ENCODE assay signal across 8 mouse cellular contexts in genomic region chr15:99817343-99818235, GRCm38 (mm10). TPM values are rescaled to one million over a fixed set of nuclear protein-coding genes. Genes with fewer than 3 reads are reported as not detected.
DNase-seq lines count a peak whose midpoint lies in the region; ATAC-seq and TF ChIP-seq lines count a peak whose summit lies in the region.

No protein-coding gene starts in this region.

- peak; percentile 37; the same call in 1 of the 2 replicates for TF ChIP-seq POLR2A in embryonic fibroblast, embryonic 13.5 days (IDR thresholded peaks at IDR 0.05; ENCODE audit: low read depth, low read length)
- TF ChIP-seq POLR2A in small intestine, adult 2 months (IDR thresholded peaks at IDR 0.05; ENCODE audit: low read depth, low read length), result no peak

- H3K4me2 ChIP-seq in lung, postnatal 0 days (replicated peaks; ENCODE audit: low read depth, low read length), result peak overlapping the region; percentile 57
- peak overlapping the region; percentile 87 for H3K4me2 ChIP-seq in limb, embryonic 11.5 days (ENCODE audit: low read depth, severe bottlenecking)

- H3K4me1 ChIP-seq in lung, postnatal 0 days (ENCODE audit: insufficient read depth, low read depth, low read length), result no peaks in the 10 kb centered on the region
- H3K4me1 ChIP-seq in embryonic fibroblast, embryonic 13.5 days (ENCODE audit: control insufficient read depth, insufficient read depth, low read length), result peaks cover 7% of the 10 kb centered on the region; the same call in 1 of the 2 replicates
- 0 out of 2 replicates have a peak, but pooled peaks cover 2% of the 10 kb centered on the region for H3K4me1 ChIP-seq in limb, embryonic 11.5 days (ENCODE audit: control insufficient read depth, insufficient read depth, low read length)
- no peaks in the 10 kb centered on the region for H3K4me1 ChIP-seq in small intestine, adult 2 months (ENCODE audit: control insufficient read depth, insufficient read depth, insufficient read length, low read length)

- H3K27me3 ChIP-seq in lung, postnatal 0 days (replicated peaks; ENCODE audit: insufficient read depth, low read length), result no peaks in the 10 kb centered on the region
- H3K27me3 ChIP-seq in limb, embryonic 11.5 days (ENCODE audit: control insufficient read depth, insufficient read depth, low read length), result no peaks in the 10 kb centered on the region
- no peaks in the 10 kb centered on the region for H3K27me3 ChIP-seq in small intestine, adult 2 months (ENCODE audit: control insufficient read depth, insufficient read depth, low read length)

- H3K9ac ChIP-seq in lung, postnatal 0 days (replicated peaks; ENCODE audit: low read depth), result peak overlapping the region; percentile 56; the same call in 1 of the 2 replicates
- H3K9ac ChIP-seq in limb, embryonic 11.5 days (ENCODE audit: low read length), result peak overlapping the region; percentile 61

- TF ChIP-seq EP300 in lung, postnatal 0 days (IDR thresholded peaks at IDR 0.05), result no peak

- H3K36me3 ChIP-seq in lung, postnatal 0 days (ENCODE audit: insufficient read depth, low read length), result no peaks in the 10 kb centered on the region
- peaks cover 3% of the 10 kb centered on the region; the same call in 1 of the 2 replicates for H3K36me3 ChIP-seq in limb, embryonic 11.5 days (ENCODE audit: control insufficient read depth, insufficient read depth, low read length)
- peaks cover 46% of the 10 kb centered on the region for H3K36me3 ChIP-seq in small intestine, adult 2 months (ENCODE audit: control insufficient read depth, insufficient read depth, low read length)

- peak overlapping the region; percentile 86 for H3K27ac ChIP-seq in lung, postnatal 0 days (ENCODE audit: low read length)
- peak overlapping the region; percentile 99 for H3K27ac ChIP-seq in embryonic fibroblast, embryonic 13.5 days (ENCODE audit: insufficient read depth, low read length)
- H3K27ac ChIP-seq in limb, embryonic 11.5 days (replicated peaks; ENCODE audit: low read depth, low read length), result peak overlapping the region; percentile 98
- peak overlapping the region; percentile 75 for H3K27ac ChIP-seq in small intestine, adult 2 months (ENCODE audit: insufficient read depth, low read depth, low read length)

- no peak for TF ChIP-seq CTCF in lung, postnatal 0 days (IDR thresholded peaks at IDR 0.05)
- TF ChIP-seq CTCF in embryonic fibroblast, embryonic 13.5 days (IDR thresholded peaks at IDR 0.05; ENCODE audit: borderline replicate concordance, insufficient read depth, low read length), result no peak
- TF ChIP-seq CTCF in small intestine, adult 2 months (IDR thresholded peaks at IDR 0.05; ENCODE audit: extremely low read depth, insufficient read length, insufficient replicate concordance, low read depth, low read length), result no peak

- H3K4me3 ChIP-seq in lung, postnatal 0 days (ENCODE audit: low read depth, low read length), result peak overlapping the region; percentile 47
- peak overlapping the region; percentile 96 for H3K4me3 ChIP-seq in embryonic fibroblast, embryonic 13.5 days (ENCODE audit: insufficient read depth, low read length)
- H3K4me3 ChIP-seq in limb, embryonic 11.5 days (ENCODE audit: low read depth, low read length), result peak overlapping the region; percentile 67
- H3K4me3 ChIP-seq in small intestine, adult 2 months (ENCODE audit: low read depth, low read length), result peak overlapping the region; percentile 49

- no peaks in the 10 kb centered on the region for H3K9me3 ChIP-seq in lung, postnatal 0 days (ENCODE audit: low read length)
- H3K9me3 ChIP-seq in limb, embryonic 11.5 days (ENCODE audit: control insufficient read depth, low read length), result peaks cover 2% of the 10 kb centered on the region; the same call in 1 of the 2 replicates

- peak; percentile 47 for DNase-seq in lung, postnatal 0 days (ENCODE audit: low spot score)
- DNase-seq in lung, adult 18-20 months, result no peak
- DNase-seq in limb, embryonic 11.5 days (ENCODE audit: low spot score), result peak; percentile 73
- DNase-seq in right cerebral cortex, postnatal 10 days (ENCODE audit: low spot score in 2 of 2), result no peak
- DNase-seq in layer of hippocampus, adult 11-12 months (ENCODE audit: low spot score), result no peak

- no peak for ATAC-seq in lung, postnatal 0 days
- no peak for ATAC-seq in limb, embryonic 11.5 days (ENCODE audit: insufficient number of reproducible peaks, low FRiP score, low TSS enrichment, low read depth)
- no peak for ATAC-seq in activated CD4-positive, CD25-positive, alpha-beta regulatory T cell, adult 4 months

- WGBS in lung, postnatal 0 days, result 38% methylated on average over 8 of the region's 8 CpGs
- 11% methylated on average over 8 of the region's 8 CpGs for WGBS in limb, embryonic 11.5 days
- WGBS in small intestine, adult 2 months, result 55% methylated on average over 8 of the region's 8 CpGs

RNA-seq across cellular contexts. Expression of gene Cers5, which starts 44.9 kb away (rescaled TPM):
- 67.1 and 71.5 TPM in 2 replicates for polyA plus RNA-seq in lung, postnatal 0 days (2015; fragmentation: Nextera tagmentation; extraction: Ambion mirVana)
- 75.9 and 82.1 TPM in 2 replicates for polyA plus RNA-seq in embryonic fibroblast, embryonic 13.5 days (2011; ENCODE audit: insufficient read length, low read depth, missing spikeins)
- 70.9 and 75.3 TPM in 2 replicates for polyA plus RNA-seq in limb, embryonic 11.5 days (2014; fragmentation: Nextera tagmentation; extraction: Ambion mirVana)
- polyA plus RNA-seq in small intestine, adult 2 months (2012; rRNA removed), result 6.9 and 8.2 TPM in 2 replicates
- polyA plus RNA-seq in activated CD4-positive, CD25-positive, alpha-beta regulatory T cell, adult 4 months (2017; shearing (Covaris generic)), result 10 to 100 TPM; 63.5 to 71.6 TPM

RNA-seq across cellular contexts. Expression of gene Lima1, which starts 57.7 kb away (rescaled TPM):
- polyA plus RNA-seq in lung, postnatal 0 days (2015; fragmentation: Nextera tagmentation; extraction: Ambion mirVana), result 28.6 and 38.5 TPM in 2 replicates
- 172 and 199 TPM in 2 replicates for polyA plus RNA-seq in embryonic fibroblast, embryonic 13.5 days (2011; ENCODE audit: insufficient read length, low read depth, missing spikeins)
- polyA plus RNA-seq in limb, embryonic 11.5 days (2014; fragmentation: Nextera tagmentation; extraction: Ambion mirVana), result 72.9 and 77.3 TPM in 2 replicates
- polyA plus RNA-seq in small intestine, adult 2 months (2012; rRNA removed), result 26.1 and 47.7 TPM in 2 replicates
- polyA plus RNA-seq in activated CD4-positive, CD25-positive, alpha-beta regulatory T cell, adult 4 months (2017; shearing (Covaris generic)), result under 1 TPM; 0.89 to 0.93 TPM

Comparison
In these comparisons a context has a peak if more than half of its experiments do, and no peak if none do; other contexts are left out.
1. DNase-seq: peak in lung, postnatal 0 days (single experiment) and limb, embryonic 11.5 days (single experiment); none in lung, adult 18-20 months (0 of 2), right cerebral cortex, postnatal 10 days (0 of 2) and layer of hippocampus, adult 11-12 months (single experiment).
2. RNA of gene Lima1, which starts 57.7 kb away (polyA plus RNA-seq): 172 to 199 TPM in embryonic fibroblast, embryonic 13.5 days, 72.9 to 77.3 TPM in limb, embryonic 11.5 days, 26.1 to 47.7 TPM in small intestine, adult 2 months and 28.6 to 38.5 TPM in lung, postnatal 0 days; 0.89 to 0.93 TPM in activated CD4-positive, CD25-positive, alpha-beta regulatory T cell, adult 4 months; every median in the first group is over 10 times any median in the second.
3. Peak in every context shown above with its lines, with median percentiles within 50 percentile points of each other: H3K27ac ChIP-seq and H3K4me3 ChIP-seq.